Mouse (Mus musculus) liver, embryonic 11.5 days (tissue): ENCODE measurements at regions not wholly inside any gene's neighbourhood (a gene's known extent, or its start where the extent isn't known, plus 50 kb on each side); places are given as distances from the start of the nearest gene placed in this dataset.

Experiments
- ATAC-seq: fragments of 200-750 bp; cut with Nextera tagmentation; replicated peaks from 2 replicates; pipeline ENCODE4 v1.8.0; 2017; ENCODE audit warnings: moderate number of reproducible peaks, mild to moderate bottlenecking, moderate TSS enrichment, moderate library complexity; ENCODE audit not compliant: low FRiP score
- DNase-seq: peaks from one replicate; pipeline ENCODE4 v3.0.0-alpha.2; 2017; ENCODE audit warnings: low spot score
- H3K27ac ChIP-seq: fragments of 300-500 bp; sonication (generic); 2 replicates; pipeline ENCODE4 v1.5.1; 2014; ENCODE audit warnings: mild to moderate bottlenecking, low read depth, low read length, control low read depth
- H3K27me3 ChIP-seq: fragments of 300-500 bp; sonication (generic); replicated peaks from 2 replicates; pipeline ENCODE4 v1.6.1; 2014; ENCODE audit warnings: low read length, mixed read lengths; ENCODE audit not compliant: control insufficient read depth, insufficient read depth
- H3K36me3 ChIP-seq: fragments of 300-500 bp; sonication (generic); 2 replicates; pipeline ENCODE4 v1.6.1; 2014; ENCODE audit warnings: mild to moderate bottlenecking, low read length, moderate library complexity, mixed read lengths; ENCODE audit not compliant: control insufficient read depth, insufficient read depth
- H3K4me1 ChIP-seq: fragments of 300-500 bp; sonication (generic); replicated peaks from 2 replicates; pipeline ENCODE4 v1.6.1; 2014; ENCODE audit warnings: low read length, mixed read lengths; ENCODE audit not compliant: control insufficient read depth, insufficient read depth
- H3K4me2 ChIP-seq: fragments of 300-500 bp; sonication (generic); 2 replicates; pipeline ENCODE4 v1.6.1; 2014; ENCODE audit warnings: mild to moderate bottlenecking, control low read depth, moderate library complexity
- H3K4me3 ChIP-seq: fragments of 300-500 bp; sonication (generic); 2 replicates; pipeline ENCODE4 v1.5.1; 2014; ENCODE audit warnings: low read depth, low read length, control low read depth
- H3K9ac ChIP-seq: fragments of 300-500 bp; sonication (generic); 2 replicates; pipeline ENCODE4 v1.6.1; 2014; ENCODE audit warnings: low read depth, low read length, control low read depth
- H3K9me3 ChIP-seq: fragments of 300-500 bp; sonication (generic); 2 replicates; pipeline ENCODE4 v1.6.1; 2016; ENCODE audit warnings: low read length, inconsistent platforms, mixed read lengths; ENCODE audit not compliant: control insufficient read depth
- WGBS: fragments of 180-500 bp; shearing (Covaris S2); extraction: QIAGEN DNeasy Blood & Tissue Kit; methylation state at CpG from one replicate; pipeline ENCODE4 v1.1.7; 2014; 5-methylcytosine and 5-hydroxymethylcytosine counted together

DNA sequence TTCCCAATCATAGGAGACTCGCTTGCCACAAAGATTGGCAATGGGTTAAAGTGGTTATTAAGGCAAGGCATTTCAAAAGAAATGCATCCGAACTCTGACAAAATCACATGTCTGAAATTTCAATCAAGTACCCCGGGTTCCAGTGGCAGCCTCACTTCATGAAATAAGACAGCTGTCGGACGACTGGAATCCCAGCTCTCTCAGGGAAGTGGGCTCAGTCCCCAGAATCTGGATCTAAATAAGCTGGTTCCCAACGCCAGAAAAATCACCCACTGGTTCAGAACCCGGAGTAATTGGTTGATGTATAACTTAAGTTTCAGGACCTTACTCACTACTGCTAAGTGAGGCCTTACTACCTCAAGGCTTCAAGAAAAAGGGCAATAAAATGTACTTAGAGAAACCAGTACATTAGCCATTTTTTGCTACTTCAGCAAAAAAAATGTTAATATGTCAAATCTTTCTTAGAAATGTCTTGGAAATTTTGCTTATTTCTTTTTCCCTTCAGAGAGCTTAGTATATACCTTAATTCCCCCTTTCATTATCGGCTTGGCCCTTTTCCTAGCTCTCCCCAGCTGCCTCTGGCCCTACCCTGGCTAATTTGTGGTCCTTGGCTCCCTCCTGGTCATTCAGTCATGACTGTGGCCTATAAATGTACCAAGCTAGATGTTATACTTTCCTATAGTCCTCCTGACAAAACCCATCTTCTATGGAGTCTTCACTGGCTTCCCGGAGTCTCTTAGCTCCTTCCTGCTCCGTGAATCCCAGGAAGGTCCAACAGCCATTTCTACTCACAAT lies 562.1 kb upstream of the Zeb2 start:
- H3K9ac ChIP-seq, result no peak overlapping the region
- no peaks in the 10 kb centered on the region for H3K27me3 ChIP-seq
- no peaks in the 10 kb centered on the region for H3K9me3 ChIP-seq
- H3K4me1 ChIP-seq, result no peaks in the 10 kb centered on the region
- WGBS, result 83% methylated on average over 10 of the region's 10 CpGs
- no peak overlapping the region for H3K27ac ChIP-seq
- no peak for DNase-seq
- ATAC-seq, result no peak
- H3K4me2 ChIP-seq, result no peak overlapping the region
- H3K36me3 ChIP-seq, result no peaks in the 10 kb centered on the region
- no peak overlapping the region for H3K4me3 ChIP-seq

GRCm38 (mm10) chr2:45678685-45679084 lies 561.5 kb upstream of the Zeb2 start:
- Histone ChIP-seq H3K4me2 (no peak overlapping the region), H3K27me3 (no peaks in the 10 kb centered on the region), H3K4me1 (no peaks in the 10 kb centered on the region), H3K4me3 (no peak overlapping the region), H3K9ac (no peak overlapping the region), H3K36me3 (no peaks in the 10 kb centered on the region), H3K9me3 (no peaks in the 10 kb centered on the region), H3K27ac (no peak overlapping the region)
- ATAC-seq, result no peak
- DNase-seq, result no peak
- WGBS, result 80% methylated on average over 9 of the region's 9 CpGs

GRCm38 (mm10) chr2:45675776-45676175 lies 558.6 kb upstream of the Zeb2 start:
- Histone ChIP-seq H3K27ac (no peak overlapping the region), H3K4me3 (no peak overlapping the region), H3K27me3 (no peaks in the 10 kb centered on the region), H3K9ac (no peak overlapping the region), H3K36me3 (no peaks in the 10 kb centered on the region), H3K4me1 (no peaks in the 10 kb centered on the region), H3K9me3 (no peaks in the 10 kb centered on the region), H3K4me2 (no peak overlapping the region)
- ATAC-seq (no peak), DNase-seq (no peak)
- WGBS, result 84% methylated on average over 2 of the region's 2 CpGs

DNA sequence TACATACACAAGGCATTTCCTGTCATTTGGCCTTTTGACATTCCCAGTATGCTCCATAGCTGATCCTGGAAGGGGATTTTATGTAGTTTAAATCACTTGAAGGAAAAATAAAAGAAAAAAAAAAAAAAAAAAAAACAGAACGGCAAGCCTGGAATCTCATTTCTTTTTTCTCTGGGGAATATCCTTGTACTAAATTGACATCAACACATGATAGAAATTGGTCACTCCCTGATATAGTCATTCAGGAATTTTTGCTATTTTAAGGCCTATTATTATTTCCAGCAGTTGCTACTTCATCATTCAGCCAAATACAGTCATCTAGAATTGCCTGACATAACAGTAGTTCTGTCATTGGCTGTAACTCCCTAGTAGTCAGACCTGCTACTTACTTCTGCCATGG lies 538.8 kb upstream of the Zeb2 start:
- DNase-seq (no peak), ATAC-seq (no peak)
- 79% methylated on average over 1 of the region's 1 CpGs for WGBS
- Histone ChIP-seq H3K27me3 (no peaks in the 10 kb centered on the region), H3K4me3 (no peak overlapping the region), H3K36me3 (no peaks in the 10 kb centered on the region), H3K4me1 (no peaks in the 10 kb centered on the region), H3K9ac (no peak overlapping the region), H3K4me2 (no peak overlapping the region), H3K9me3 (no peaks in the 10 kb centered on the region), H3K27ac (no peak overlapping the region)

DNA sequence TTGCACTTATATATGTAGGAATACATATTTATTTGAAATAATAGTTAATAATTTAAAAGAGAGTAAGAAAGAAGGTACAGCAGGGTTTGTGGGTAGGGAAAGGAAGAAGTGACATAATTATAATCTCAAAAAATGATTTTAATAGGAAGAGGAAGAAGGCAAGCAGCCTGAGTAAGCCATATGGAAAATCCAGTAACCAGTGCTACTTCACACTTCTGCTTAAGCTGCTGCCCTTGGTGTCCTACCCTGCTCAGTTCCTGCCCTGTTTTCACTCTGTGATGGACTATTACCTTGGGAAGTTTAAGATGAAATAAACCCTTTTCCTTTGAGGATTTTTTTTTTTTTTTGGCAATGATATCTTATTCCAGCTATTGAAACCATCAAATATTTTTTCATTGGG lies 537.5 kb upstream of the Zeb2 start:
- H3K4me3 ChIP-seq, result no peak overlapping the region
- H3K9ac ChIP-seq, result no peak overlapping the region
- H3K9me3 ChIP-seq, result no peaks in the 10 kb centered on the region
- DNase-seq (no peak), ATAC-seq (no peak)
- H3K4me1 ChIP-seq, result no peaks in the 10 kb centered on the region
- no peak overlapping the region for H3K4me2 ChIP-seq
- H3K36me3 ChIP-seq, result no peaks in the 10 kb centered on the region
- H3K27me3 ChIP-seq, result no peaks in the 10 kb centered on the region
- no peak overlapping the region for H3K27ac ChIP-seq

DNA sequence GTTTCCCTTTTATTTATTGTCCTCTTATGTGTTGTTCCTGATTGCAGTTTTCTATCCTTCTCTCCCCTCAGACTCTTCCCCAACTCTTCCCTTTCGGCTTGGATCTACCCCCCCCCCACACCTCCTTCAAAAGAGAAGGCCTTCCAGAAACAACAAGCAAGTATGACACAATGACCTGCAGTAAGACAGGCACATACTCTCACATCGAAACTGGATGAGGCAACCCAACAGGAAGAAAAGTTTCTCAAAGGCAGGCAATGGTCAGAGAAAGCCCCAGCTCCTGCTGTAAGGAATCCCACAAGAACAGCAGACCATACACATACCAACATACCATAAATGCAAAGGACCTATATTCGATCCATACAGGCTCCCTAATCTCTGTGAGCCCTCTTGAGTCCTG lies 535.8 kb upstream of the Zeb2 start:
- H3K4me1 ChIP-seq, result no peaks in the 10 kb centered on the region
- ATAC-seq, result no peak
- DNase-seq, result no peak
- H3K27me3 ChIP-seq, result no peaks in the 10 kb centered on the region
- 76% methylated on average over 3 of the region's 3 CpGs for WGBS
- no peaks in the 10 kb centered on the region for H3K9me3 ChIP-seq
- no peaks in the 10 kb centered on the region for H3K36me3 ChIP-seq
- H3K4me2 ChIP-seq, result no peak overlapping the region
- no peak overlapping the region for H3K27ac ChIP-seq
- H3K9ac ChIP-seq, result no peak overlapping the region
- H3K4me3 ChIP-seq, result no peak overlapping the region

- Histone ChIP-seq H3K4me2 (no peak overlapping the region), H3K4me3 (no peak overlapping the region), H3K36me3 (no peaks in the 10 kb centered on the region), H3K27ac (no peak overlapping the region), H3K9ac (no peak overlapping the region), H3K4me1 (no peaks in the 10 kb centered on the region), H3K9me3 (no peaks in the 10 kb centered on the region), H3K27me3 (no peaks in the 10 kb centered on the region)
- 84% methylated on average over 5 of the region's 5 CpGs for whole genome bisulfite sequencing
- DNase-seq (no peak), ATAC-seq (no peak)
Measured at GRCm38 (mm10) chr2:45650271-45650985, 533.2 kb upstream of the Zeb2 start.

DNA sequence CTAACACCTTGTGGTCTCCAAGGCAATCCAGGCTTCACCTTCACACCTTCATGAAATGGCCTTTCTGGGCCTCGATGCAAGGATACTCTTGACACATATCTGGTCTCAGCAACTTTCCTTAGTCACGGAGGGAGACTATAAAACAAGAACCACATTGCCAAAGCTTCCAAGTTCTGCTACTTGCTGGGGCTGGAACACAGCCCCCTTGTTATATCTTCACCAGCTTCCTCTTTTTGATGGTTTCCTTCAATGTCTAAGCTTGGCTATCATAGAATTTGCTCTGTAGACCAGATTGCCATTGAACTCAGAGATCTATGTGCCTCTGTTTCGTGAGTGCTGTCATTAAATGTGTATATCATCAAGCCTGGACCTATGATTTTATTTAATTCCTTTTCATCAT lies 530.7 kb upstream of the Zeb2 start:
- Histone ChIP-seq H3K27ac (no peak overlapping the region), H3K4me1 (no peaks in the 10 kb centered on the region), H3K36me3 (no peaks in the 10 kb centered on the region), H3K27me3 (no peaks in the 10 kb centered on the region), H3K4me2 (no peak overlapping the region), H3K9ac (no peak overlapping the region), H3K9me3 (no peaks in the 10 kb centered on the region), H3K4me3 (no peak overlapping the region)
- no peak for ATAC-seq
- WGBS, result 69% methylated on average over 3 of the region's 3 CpGs
- no peak for DNase-seq

DNA sequence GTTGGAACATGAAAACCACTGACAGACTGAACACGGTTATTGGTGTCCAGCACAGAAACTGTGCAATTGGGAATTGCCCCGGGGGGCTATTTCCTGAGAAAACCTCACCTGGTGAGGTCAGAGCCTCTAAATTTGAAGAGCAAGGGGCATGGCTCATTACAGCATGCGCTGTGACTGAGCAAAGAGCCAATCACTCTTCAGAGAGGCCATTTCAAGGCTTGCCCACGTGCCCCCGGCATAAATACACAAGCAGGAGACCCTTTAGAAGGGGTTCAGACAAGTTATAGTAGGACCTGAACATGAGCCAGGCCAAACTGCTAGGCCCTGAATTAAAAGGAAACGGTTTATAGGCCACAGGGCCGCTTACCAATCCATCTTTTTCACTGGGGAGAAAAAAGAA lies 512.9 kb upstream of the Zeb2 start:
- H3K9ac ChIP-seq, result no peak overlapping the region
- 75% methylated on average over 7 of the region's 7 CpGs for WGBS
- H3K9me3 ChIP-seq, result no peaks in the 10 kb centered on the region
- ATAC-seq (no peak), DNase-seq (no peak)
- no peaks in the 10 kb centered on the region for H3K4me1 ChIP-seq
- H3K36me3 ChIP-seq, result no peaks in the 10 kb centered on the region
- no peak overlapping the region for H3K27ac ChIP-seq
- H3K27me3 ChIP-seq, result no peaks in the 10 kb centered on the region
- H3K4me3 ChIP-seq, result no peak overlapping the region
- H3K4me2 ChIP-seq, result no peak overlapping the region
